Mouse (Mus musculus) C2C12 (cell line): Measurements from ENCODE around the gene Tnfaip8l1. TPM values are rescaled to one million over a fixed set of nuclear protein-coding genes. Genes with fewer than 3 reads are reported as not detected.

ENCODE experiments used
- H3K27me3 ChIP-seq: one replicate; pipeline ENCODE4 v1.6.1; 2011; ENCODE audit not compliant: control insufficient read depth, insufficient read depth, insufficient read length
- H3K36me3 ChIP-seq: one replicate; pipeline ENCODE4 v1.6.1; 2011; ENCODE audit not compliant: control insufficient read depth, insufficient read depth
- H3K4me3 ChIP-seq: one replicate; pipeline ENCODE4 v1.5.1; 2011; ENCODE audit warnings: mild to moderate bottlenecking, control low read depth; ENCODE audit not compliant: poor library complexity, insufficient read depth, severe bottlenecking
- H3K79me2 ChIP-seq: one replicate; pipeline ENCODE4 v1.6.1; 2011; ENCODE audit not compliant: control insufficient read depth, insufficient read depth
- H3K79me3 ChIP-seq: one replicate; pipeline ENCODE4 v1.6.1; 2011; ENCODE audit warnings: low read depth, control low read depth
- H3ac ChIP-seq: one replicate; pipeline ENCODE3; 2011; ENCODE audit warnings: low read depth; ENCODE audit not compliant: control insufficient read depth, insufficient read length
- CEBPB ChIP-seq: IDR thresholded peaks from one replicate; pipeline ENCODE4 v1.6.1; 2011; ENCODE audit warnings: low read depth, mild to moderate bottlenecking, control low read depth, moderate library complexity
- CTCF ChIP-seq: IDR thresholded peaks from one replicate; pipeline ENCODE4 v1.5.1; 2011; ENCODE audit not compliant: control insufficient read depth, insufficient read depth, insufficient read length
- FOSL1 ChIP-seq: IDR thresholded peaks from one replicate; pipeline ENCODE4 v1.8.0; 2011; ENCODE audit warnings: mild to moderate bottlenecking, low read length; ENCODE audit not compliant: poor library complexity, insufficient read depth, severe bottlenecking
- MAX ChIP-seq: IDR thresholded peaks from one replicate; pipeline ENCODE4 v1.6.1; 2011; ENCODE audit warnings: mild to moderate bottlenecking, control low read depth
- MYOD1 ChIP-seq: IDR thresholded peaks from one replicate; pipeline ENCODE4 v1.6.1; 2011; ENCODE audit warnings: low read depth; ENCODE audit not compliant: control insufficient read depth, insufficient read length
- MYOG ChIP-seq: IDR thresholded peaks from one replicate; pipeline ENCODE4 v1.6.1; 2011; ENCODE audit not compliant: control insufficient read depth, insufficient read length; ENCODE audit errors: extremely low read depth
- USF1 ChIP-seq: IDR thresholded peaks from one replicate; pipeline ENCODE4 v1.6.1; 2011; ENCODE audit warnings: low read depth, mild to moderate bottlenecking, control low read depth, moderate library complexity
- polyA plus RNA-seq: library from polyadenylated mRNA; unstranded; fragments of >200 nt; fragmentation: generic; extraction: Trizol; gene quantifications from one replicate; pipeline ENCODE4 v1.2.1, GENCODE M21; 2012; ENCODE audit warnings: missing spikeins

Gene Tnfaip8l1
- polyA plus RNA-seq, 1 experiment: 2.3 TPM

DNA sequence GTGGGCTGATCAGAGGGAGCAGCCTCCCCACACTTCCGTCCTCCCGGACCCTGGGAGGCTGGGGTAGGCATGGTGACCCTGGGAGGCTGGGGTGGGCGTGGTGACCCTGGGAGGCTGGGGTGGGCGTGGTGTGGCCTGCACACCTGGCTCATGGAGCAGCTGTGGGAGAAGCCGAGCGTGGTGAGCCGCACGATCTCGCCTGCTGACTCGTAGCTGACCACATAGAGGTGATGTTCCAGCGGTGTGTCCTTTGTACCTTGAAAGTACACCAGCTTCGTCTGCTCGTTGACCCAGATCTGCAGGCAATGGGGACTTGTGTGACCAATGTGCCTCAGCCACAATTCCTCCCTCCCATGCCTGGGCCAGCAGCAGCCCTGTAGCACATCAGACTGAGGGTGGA, 32.5 kb downstream of the Tnfaip8l1 start:
- Histone ChIP-seq H3K79me2 (no peaks in the 10 kb centered on the region), H3K36me3 (peaks cover 50% of the 10 kb centered on the region), H3K79me3 (no peaks in the 10 kb centered on the region), H3K27me3 (no peaks in the 10 kb centered on the region), H3K4me3 (no peak overlapping the region), H3ac (no peak overlapping the region)
- no peak for TF ChIP-seq USF1
- no peak for TF ChIP-seq CEBPB
- TF ChIP-seq MYOD1: no peak
- no peak for TF ChIP-seq FOSL1
- no peak for TF ChIP-seq MYOG
- TF ChIP-seq CTCF: no peak

DNA sequence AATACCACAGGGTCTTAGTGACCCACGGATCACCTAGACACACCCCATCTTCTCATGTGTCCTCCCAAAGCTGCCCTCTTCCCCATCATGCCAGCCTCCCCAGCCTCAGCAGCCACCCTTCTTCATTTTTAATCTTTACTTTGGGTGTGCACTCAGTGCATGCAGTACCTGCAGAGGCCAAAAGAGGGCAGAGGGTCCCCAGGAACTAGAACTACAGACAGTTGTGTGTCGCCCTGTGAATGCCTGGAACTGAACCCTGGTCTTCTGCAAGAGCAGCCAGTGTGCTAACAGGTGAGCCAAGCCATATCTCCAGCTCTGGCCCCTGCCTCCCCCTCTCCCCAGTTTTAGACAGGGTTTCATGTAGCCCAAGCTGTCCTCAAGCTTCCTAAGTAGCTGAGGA, 34.6 kb downstream of the Tnfaip8l1 start:
- H3K27me3 ChIP-seq: no peaks in the 10 kb centered on the region
- no peak overlapping the region for H3K4me3 ChIP-seq
- peaks cover 50% of the 10 kb centered on the region for H3K36me3 ChIP-seq
- TF ChIP-seq USF1 (no peak), MYOG (no peak), MYOD1 (no peak), CTCF (no peak), MAX (no peak), CEBPB (no peak), FOSL1 (no peak)
- no peaks in the 10 kb centered on the region for H3K79me2 ChIP-seq
- no peaks in the 10 kb centered on the region for H3K79me3 ChIP-seq
- no peak overlapping the region for H3ac ChIP-seq

DNA sequence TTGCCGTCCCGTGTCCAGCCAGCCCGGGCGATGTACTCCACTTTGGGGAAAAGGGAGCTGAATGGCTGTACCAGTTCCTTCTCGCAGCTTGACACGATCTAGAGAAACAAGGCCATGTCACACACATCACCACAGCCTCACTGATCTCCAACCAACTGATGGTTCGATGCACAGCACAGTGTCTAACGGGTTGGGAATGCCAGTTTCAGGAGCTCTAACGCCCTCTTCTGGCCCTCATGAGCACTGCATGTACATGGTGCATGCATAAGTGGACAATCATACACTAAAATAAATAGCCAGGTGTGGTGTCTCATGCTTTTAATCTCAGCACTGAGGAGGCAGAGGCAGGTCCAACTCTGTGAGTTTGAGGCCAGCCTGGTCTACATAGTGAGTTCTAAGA, 38.3 kb downstream of the Tnfaip8l1 start:
- Histone ChIP-seq H3K79me2 (no peaks in the 10 kb centered on the region), H3K36me3 (peaks cover 65% of the 10 kb centered on the region), H3K27me3 (no peaks in the 10 kb centered on the region), H3ac (no peak overlapping the region), H3K79me3 (no peaks in the 10 kb centered on the region), H3K4me3 (no peak overlapping the region)
- no peak for TF ChIP-seq CTCF
- TF ChIP-seq USF1: no peak
- no peak for TF ChIP-seq FOSL1
- no peak for TF ChIP-seq MYOD1
- no peak for TF ChIP-seq CEBPB

DNA sequence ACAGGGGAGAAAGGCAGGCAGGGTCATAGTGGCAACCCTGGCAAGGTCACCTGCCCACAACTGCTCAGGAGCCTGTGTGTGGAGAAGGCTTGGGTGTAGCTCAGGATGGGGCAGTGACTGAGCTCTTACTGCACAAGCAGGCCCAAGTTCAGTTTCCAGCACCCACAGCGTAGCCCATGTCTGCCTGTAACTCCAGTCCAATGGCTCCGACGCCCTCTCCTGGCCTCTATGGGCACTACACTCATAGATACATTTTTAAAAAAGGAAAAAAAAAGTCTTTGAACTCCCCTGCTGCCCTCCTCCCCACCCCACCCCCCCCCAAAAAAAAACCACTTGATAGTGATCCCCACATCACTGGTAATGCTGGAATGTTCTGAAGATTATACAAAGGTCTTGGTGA, 39.4 kb downstream of the Tnfaip8l1 start:
- H3ac ChIP-seq: no peak overlapping the region
- H3K36me3 ChIP-seq: peaks cover 59% of the 10 kb centered on the region

DNA sequence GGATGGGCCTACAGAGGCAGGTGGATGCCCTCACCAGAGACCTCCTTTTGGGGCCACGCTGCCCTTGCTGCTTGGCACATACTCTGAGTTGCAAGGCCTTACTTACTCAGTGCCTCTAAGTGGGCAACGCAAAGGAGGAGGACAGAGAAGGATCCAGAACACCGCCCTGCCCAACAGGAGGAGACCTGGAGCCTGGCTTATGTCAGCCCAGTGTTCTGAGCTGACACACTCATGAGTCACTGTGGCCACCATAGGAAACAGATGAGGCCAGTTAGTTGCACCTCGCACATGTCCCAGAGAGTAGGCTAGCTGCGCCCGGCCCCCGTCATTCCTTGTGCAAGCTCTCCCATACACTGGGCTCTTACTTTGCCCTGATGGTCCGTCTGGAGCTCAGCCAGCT, 40.2 kb downstream of the Tnfaip8l1 start:
- H3K79me3 ChIP-seq: no peaks in the 10 kb centered on the region
- peak overlapping the region; percentile 31 for H3ac ChIP-seq
- TF ChIP-seq MYOD1 (no peak), FOSL1 (peak; percentile 37), CEBPB (no peak)
- H3K27me3 ChIP-seq: no peaks in the 10 kb centered on the region
- H3K36me3 ChIP-seq: peaks cover 61% of the 10 kb centered on the region
- H3K79me2 ChIP-seq: no peaks in the 10 kb centered on the region
- H3K4me3 ChIP-seq: no peak overlapping the region

More for the DNA sequence above, 39.4 kb downstream of the Tnfaip8l1 start:
- Histone ChIP-seq H3K4me3 (no peak overlapping the region), H3K79me2 (no peaks in the 10 kb centered on the region), H3K27me3 (no peaks in the 10 kb centered on the region), H3K79me3 (no peaks in the 10 kb centered on the region)
- no peak for TF ChIP-seq FOSL1
- no peak for TF ChIP-seq CTCF
- no peak for TF ChIP-seq MYOG
- no peak for TF ChIP-seq MAX
- TF ChIP-seq MYOD1: no peak
- TF ChIP-seq CEBPB: no peak

DNA sequence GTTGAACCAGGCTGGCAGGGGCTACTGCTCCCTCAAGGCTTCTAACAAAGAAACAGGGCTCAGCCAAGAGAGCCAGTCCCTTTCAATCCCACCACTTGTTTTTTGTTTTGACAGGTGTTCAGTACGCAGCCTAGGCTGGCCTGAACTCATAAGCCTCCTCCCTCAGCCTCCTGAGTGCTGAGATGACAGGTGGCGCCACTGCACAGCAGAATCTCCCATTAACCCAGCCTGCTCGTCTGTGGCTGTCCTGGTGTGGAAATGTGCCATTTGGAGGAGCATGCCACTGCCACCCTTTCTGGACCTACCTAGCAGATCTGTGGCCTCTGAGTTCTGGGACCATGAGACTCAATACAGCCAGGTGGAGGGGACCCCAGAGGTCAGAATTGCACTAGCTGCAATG, 41.5 kb downstream of the Tnfaip8l1 start:
- Histone ChIP-seq H3K4me3 (no peak overlapping the region), H3K27me3 (no peaks in the 10 kb centered on the region), H3K79me2 (no peaks in the 10 kb centered on the region), H3ac (no peak overlapping the region), H3K36me3 (peaks cover 60% of the 10 kb centered on the region), H3K79me3 (no peaks in the 10 kb centered on the region)
- TF ChIP-seq USF1 (no peak), MAX (no peak), FOSL1 (no peak), MYOD1 (no peak), CTCF (peak; percentile 6), MYOG (no peak)
